Mouse (Mus musculus) brain, embryonic 14.5 days (tissue): ENCODE measurements around the gene Cpxm1. TPM values are rescaled to one million over a fixed set of nuclear protein-coding genes. Genes with fewer than 3 reads are reported as not detected.

Experiments used
- DNase-seq: peaks from one replicate; pipeline ENCODE4 v3.0.0-alpha.2; 2011; ENCODE audit warnings: low read depth
- CTCF ChIP-seq: fragments of 200-500 bp; IDR thresholded peaks from 2 replicates; pipeline ENCODE4 v1.5.1; 2012; ENCODE audit warnings: inconsistent platforms, mild to moderate bottlenecking, moderate library complexity, borderline replicate concordance; ENCODE audit not compliant: insufficient read depth, insufficient read length; ENCODE audit errors: extremely low read depth
- POLR2A ChIP-seq: fragments of 200-500 bp; IDR thresholded peaks from 2 replicates; pipeline ENCODE4 v1.6.1; 2012; ENCODE audit warnings: mild to moderate bottlenecking, inconsistent platforms, borderline replicate concordance; ENCODE audit not compliant: poor library complexity, insufficient read depth, insufficient read length, severe bottlenecking; ENCODE audit errors: extremely low read depth
- polyA plus RNA-seq: library from polyadenylated mRNA; depleted of rRNA; stranded (reverse); fragments of >200 nt; gene quantifications from 2 replicates; pipeline ENCODE4 v1.2.3, GENCODE M21; 2012; rRNA removed

Cpxm1 gene
- polyA plus RNA-seq, 1 experiment: 24.0 TPM

DNA sequence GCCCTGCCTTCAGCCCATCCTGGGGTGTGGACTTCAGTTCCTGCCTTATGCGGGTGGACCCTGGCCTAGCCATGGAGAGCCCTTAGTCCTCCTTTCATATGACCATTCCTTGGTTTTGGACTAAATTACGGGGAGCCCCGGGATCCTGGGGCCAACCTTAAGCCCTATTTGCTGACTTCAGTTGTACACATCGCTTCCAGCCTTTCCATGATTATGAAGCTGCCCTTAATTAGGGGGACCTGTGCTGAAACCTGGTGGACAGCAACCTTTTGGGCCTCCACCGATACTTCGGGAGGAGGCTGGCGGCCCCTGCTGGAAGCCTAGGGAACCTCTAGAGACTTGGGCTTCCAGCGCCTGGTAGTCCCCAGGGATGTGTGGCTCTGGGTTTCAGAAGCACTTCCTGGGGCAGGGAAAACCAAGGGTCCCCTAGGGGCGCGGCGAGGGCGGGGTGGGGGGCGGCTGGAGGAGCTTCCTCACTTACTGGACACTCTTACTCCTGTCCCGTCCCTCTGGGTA is 34.8 kb downstream of the Cpxm1 start:
- DNase-seq: peak; percentile 78
- no peak for TF ChIP-seq POLR2A
- peak; percentile 81 for TF ChIP-seq CTCF

DNA sequence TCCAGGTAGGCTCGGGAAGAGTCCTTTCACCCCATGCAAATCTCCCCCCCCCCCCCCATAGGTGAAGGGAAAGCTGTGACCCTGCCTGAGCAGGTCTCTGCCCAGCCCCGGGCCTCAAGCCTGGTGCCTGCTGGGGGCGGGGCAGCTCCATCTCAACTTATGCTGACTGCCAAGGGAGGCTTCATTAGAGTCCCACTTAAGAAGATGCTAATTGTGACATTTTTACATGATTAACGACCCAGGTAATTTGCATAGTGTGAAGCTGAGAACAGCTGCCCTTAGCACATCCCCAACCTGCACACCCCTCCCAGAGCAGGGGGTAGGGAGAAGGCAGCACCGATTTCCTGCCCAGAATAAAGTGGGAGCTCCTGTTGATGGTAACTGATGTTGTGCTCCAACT is 38.5 kb downstream of the Cpxm1 start:
- peak; percentile 87 for DNase-seq
- no peak for TF ChIP-seq POLR2A
- no peak for TF ChIP-seq CTCF

DNA sequence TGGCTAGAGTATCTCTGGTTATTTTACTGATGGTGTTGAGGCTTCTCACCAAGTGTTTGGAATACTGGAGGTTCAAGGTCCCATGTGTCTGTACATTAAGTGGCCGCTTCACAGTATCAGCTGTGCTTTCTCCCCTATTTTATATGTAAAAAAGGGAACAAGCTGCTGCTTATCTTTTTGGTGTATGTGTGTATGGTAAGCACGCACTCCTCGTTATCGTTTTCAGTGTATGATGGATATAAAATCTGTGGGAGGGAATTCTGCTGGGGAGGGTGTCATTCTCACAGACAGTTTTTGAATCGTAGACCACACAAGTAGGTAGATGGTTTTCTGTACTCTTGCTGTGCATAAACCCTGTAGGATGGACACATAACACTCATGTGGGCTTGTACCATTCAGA is 39.8 kb downstream of the Cpxm1 start:
- TF ChIP-seq POLR2A (no peak), CTCF (no peak)
- no peak for DNase-seq

DNA sequence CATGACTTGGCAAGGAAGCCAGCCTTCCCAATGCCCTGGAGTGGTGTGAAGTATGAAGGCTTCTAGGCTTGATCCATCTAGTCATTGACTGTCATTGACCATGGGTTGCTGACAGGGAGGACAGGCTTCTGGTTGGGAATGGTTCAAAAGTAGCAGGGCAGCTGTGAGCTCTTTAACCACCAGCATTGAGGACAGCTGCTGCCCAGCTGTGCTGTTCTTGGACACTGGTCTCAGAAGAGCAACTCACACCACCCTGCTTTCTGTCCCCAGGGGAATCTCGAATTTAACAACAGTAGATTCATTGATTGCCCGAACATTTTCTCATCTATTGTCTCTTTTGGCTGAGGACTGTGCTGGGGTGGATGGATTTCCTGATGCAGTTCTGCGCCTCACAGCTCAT is 43.5 kb downstream of the Cpxm1 start:
- TF ChIP-seq CTCF: no peak
- no peak for TF ChIP-seq POLR2A
- no peak for DNase-seq

DNA sequence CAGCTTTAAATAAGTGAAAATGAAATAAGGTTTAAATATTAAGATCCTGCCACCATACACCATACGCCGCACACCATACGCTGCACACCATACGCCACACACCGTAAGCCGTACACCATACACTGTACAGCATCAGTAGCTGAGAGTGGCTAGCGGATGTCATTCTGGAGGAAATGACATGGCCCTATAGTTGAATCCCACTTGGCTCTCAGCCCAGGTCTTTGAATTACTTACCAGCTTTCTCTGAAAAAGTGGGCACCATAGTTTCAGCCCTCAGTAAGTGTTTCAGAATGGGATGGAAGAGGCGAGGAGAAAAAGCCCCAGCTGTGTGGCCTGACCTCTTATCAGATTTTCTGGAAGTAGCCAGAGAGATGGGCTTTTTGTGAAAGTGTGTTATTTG is 44.0 kb downstream of the Cpxm1 start:
- TF ChIP-seq CTCF: no peak
- TF ChIP-seq POLR2A: no peak
- DNase-seq: peak; percentile 52

DNA sequence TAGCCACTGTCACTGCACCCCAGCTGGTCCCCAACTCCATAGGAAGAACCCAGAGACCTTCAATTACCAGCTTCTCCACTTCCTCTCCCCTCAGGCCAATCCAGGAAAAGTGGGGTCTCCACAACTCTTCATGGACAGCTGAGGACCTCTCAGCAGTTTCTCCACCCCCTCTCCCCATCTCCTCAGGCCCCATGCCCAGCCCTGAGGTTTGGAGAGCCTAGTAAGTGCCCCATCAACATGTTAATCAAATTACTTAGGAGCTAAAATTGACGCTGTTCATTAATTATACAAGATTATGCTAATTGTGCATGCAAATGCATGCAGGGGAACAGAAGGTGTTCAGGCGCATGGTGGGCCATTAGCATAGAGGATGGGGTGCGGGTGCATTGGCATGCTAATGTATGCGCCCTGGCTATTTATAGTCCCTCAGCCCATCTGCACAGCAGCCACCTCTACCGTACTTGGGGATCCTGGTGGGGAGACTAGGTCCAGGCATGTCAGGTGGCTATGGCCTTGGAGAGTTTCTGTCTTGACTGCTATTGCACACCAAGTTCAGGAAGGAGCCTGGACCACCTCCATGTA is 45.5 kb downstream of the Cpxm1 start:
- TF ChIP-seq CTCF (no peak), POLR2A (no peak)
- peak; percentile 95 for DNase-seq

DNA sequence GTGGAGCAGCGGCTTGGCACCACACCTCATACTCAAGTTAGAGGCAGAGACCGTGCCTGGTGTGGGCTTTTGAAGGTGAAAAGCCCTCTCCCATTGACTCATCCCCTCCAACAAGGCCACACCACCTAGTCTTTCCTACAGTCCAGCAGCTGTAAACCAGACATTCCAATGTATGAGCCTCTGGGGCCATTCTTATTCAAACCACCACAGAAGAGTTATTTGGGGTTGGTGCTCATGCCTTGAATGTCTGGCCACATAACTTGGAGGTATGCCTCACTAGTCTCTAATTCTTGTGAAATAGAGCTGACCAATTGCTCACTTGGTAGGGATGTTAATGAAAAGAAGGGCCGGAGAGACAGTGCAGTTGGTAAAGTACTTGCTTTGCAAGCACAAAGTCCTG is 47.0 kb downstream of the Cpxm1 start:
- no peak for DNase-seq
- TF ChIP-seq CTCF: no peak
- no peak for TF ChIP-seq POLR2A

DNA sequence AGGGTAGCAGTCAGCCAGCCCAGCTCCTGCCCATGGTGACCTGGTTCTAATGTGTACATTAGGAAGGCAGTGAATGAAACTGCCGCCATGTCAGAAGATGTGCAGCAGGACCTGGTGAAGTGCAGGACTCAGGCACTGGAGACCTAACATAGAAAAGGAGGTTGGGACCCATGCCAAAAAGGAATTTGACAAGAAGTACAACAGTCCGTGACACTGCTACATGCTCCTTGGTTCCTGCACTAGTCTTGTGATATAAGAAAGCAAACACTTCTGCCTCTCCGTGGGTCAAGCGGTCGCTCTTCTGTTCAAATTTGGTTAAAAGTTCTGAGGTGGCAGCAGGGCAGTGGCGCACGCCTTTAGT is 56.2 kb downstream of the Cpxm1 start:
- no peak for DNase-seq
- no peak for TF ChIP-seq CTCF
- TF ChIP-seq POLR2A: no peak

Other genes starting within 250 kb of the Cpxm1 start
- gene Snrpb, start 218.2 kb downstream of the Cpxm1 start, polyA plus RNA-seq: 268 and 420 TPM in 2 replicates
- gene Tmc2, start 202.4 kb downstream of the Cpxm1 start, polyA plus RNA-seq: 0.05 TPM in 1 of 2 replicates, not detected in the other
- gene Nop56, start 123.1 kb downstream of the Cpxm1 start, polyA plus RNA-seq: 213 and 300 TPM in 2 replicates
- gene Idh3b, start 113.0 kb downstream of the Cpxm1 start, polyA plus RNA-seq: 162 and 203 TPM in 2 replicates
- gene Ebf4, start 102.4 kb downstream of the Cpxm1 start, polyA plus RNA-seq: 24.3 and 24.9 TPM in 2 replicates
- not detected in 2 replicates for gene Gm28372, start 7.7 kb upstream of the Cpxm1 start, polyA plus RNA-seq
- not detected in 2 replicates for gene 1700020A23Rik, start 7.7 kb upstream of the Cpxm1 start, polyA plus RNA-seq
- gene Tmem239, start 8.9 kb upstream of the Cpxm1 start, polyA plus RNA-seq: not detected in 2 replicates
- 114 and 169 TPM in 2 replicates for gene Vps16, start 26.8 kb upstream of the Cpxm1 start, polyA plus RNA-seq
- 32.5 and 36.9 TPM in 2 replicates for gene Pced1a, start 27.1 kb upstream of the Cpxm1 start, polyA plus RNA-seq
- gene Ptpra, start 52.7 kb upstream of the Cpxm1 start, polyA plus RNA-seq: 119 and 127 TPM in 2 replicates
- 63.1 and 70.8 TPM in 2 replicates for gene Mrps26, start 166.2 kb upstream of the Cpxm1 start, polyA plus RNA-seq
- gene Oxt, start 178.6 kb upstream of the Cpxm1 start, polyA plus RNA-seq: 0.19 and 0.61 TPM in 2 replicates
- gene Avp, start 185.0 kb upstream of the Cpxm1 start, polyA plus RNA-seq: 3.9 and 7.1 TPM in 2 replicates
- 4.6 and 5.6 TPM in 2 replicates for gene Fastkd5, start 232.5 kb upstream of the Cpxm1 start, polyA plus RNA-seq
- gene Ubox5, start 232.5 kb upstream of the Cpxm1 start, polyA plus RNA-seq: 10.3 and 11.6 TPM in 2 replicates
- 28.7 and 32.7 TPM in 2 replicates for gene Lzts3, start 245.2 kb upstream of the Cpxm1 start, polyA plus RNA-seq